Mouse (Mus musculus) urinary bladder, adult 18-20 months (tissue): ENCODE results near the gene Ptprj.

Experiments used
- DNase-seq, 2 experiments: peaks; one replicate each; pipeline ENCODE4 v3.0.0; 2022; ENCODE audit warnings: low spot score in 2 of 2, mixed read lengths in 2 of 2

Ptprj gene

GRCm38 (mm10) chr2:90522455-90522854 lies 58.0 kb downstream of the Ptprj start:
- DNase-seq = no peak

- DNase-seq = no peak
These were observed 58.5 kb downstream of the Ptprj start for GRCm38 (mm10) chr2:90521909-90522308.

- no peak for DNase-seq
These were observed 62.2 kb downstream of the Ptprj start for GRCm38 (mm10) chr2:90518296-90518695.

- no peak for DNase-seq
These were observed 65.5 kb downstream of the Ptprj start for GRCm38 (mm10) chr2:90514969-90515368.

- peak in 1 of 2 experiments; percentile 13 for DNase-seq
These were observed 71.2 kb downstream of the Ptprj start for GRCm38 (mm10) chr2:90509268-90509667.

GRCm38 (mm10) chr2:90506143-90506542 lies 74.3 kb downstream of the Ptprj start:
- DNase-seq = peak in 1 of 2 experiments; percentile 16

- DNase-seq = peak in 1 of 2 experiments; percentile 25
These were observed 75.7 kb downstream of the Ptprj start for GRCm38 (mm10) chr2:90504731-90505171.

- no peak for DNase-seq
These were observed 77.1 kb downstream of the Ptprj start for GRCm38 (mm10) chr2:90503182-90503833.

GRCm38 (mm10) chr2:90502738-90503137 lies 77.7 kb downstream of the Ptprj start:
- DNase-seq = no peak

- peak in 1 of 2 experiments; percentile 33 for DNase-seq
These were observed 78.7 kb downstream of the Ptprj start for GRCm38 (mm10) chr2:90501708-90502107.

GRCm38 (mm10) chr2:90500892-90501291 lies 79.6 kb downstream of the Ptprj start:
- no peak for DNase-seq

GRCm38 (mm10) chr2:90499002-90499401 lies 81.4 kb downstream of the Ptprj start:
- DNase-seq = no peak

GRCm38 (mm10) chr2:90497551-90497950 lies 82.9 kb downstream of the Ptprj start:
- no peak for DNase-seq

GRCm38 (mm10) chr2:90496680-90497074 lies 83.8 kb downstream of the Ptprj start:
- no peak for DNase-seq

- no peak for DNase-seq
These were observed 84.3 kb downstream of the Ptprj start for GRCm38 (mm10) chr2:90496012-90496679.

GRCm38 (mm10) chr2:90490279-90491046 lies 90.0 kb downstream of the Ptprj start:
- no peak for DNase-seq

GRCm38 (mm10) chr2:90489839-90490238 lies 90.6 kb downstream of the Ptprj start:
- no peak for DNase-seq

GRCm38 (mm10) chr2:90488690-90489590 lies 91.5 kb downstream of the Ptprj start:
- DNase-seq = no peak

- no peak for DNase-seq
These were observed 92.8 kb downstream of the Ptprj start for GRCm38 (mm10) chr2:90487471-90488238.

- DNase-seq = no peak
These were observed 94.2 kb downstream of the Ptprj start for GRCm38 (mm10) chr2:90486226-90486755.
